Mouse (Mus musculus) monocyte, adult 2 months (primary cell): ENCODE results near the gene Suclg1.
A peak's percentile ranks its signal among the peaks of the same experiment; 100 is the strongest.

Experiments
- DNase-seq, 2 experiments: peaks; one replicate each; pipeline ENCODE4 v3.0.0; 2022; ENCODE audit warnings: low spot score in 2 of 2, low read depth in 1 of 2

Gene Suclg1

GRCm38 (mm10) chr6:73248237-73249048, at the start of gene Suclg1:
Gene Suclg1, plus strand, starts transcription at chr6:73248382.
- peak; percentile 63 to 76 for DNase-seq

DNA sequence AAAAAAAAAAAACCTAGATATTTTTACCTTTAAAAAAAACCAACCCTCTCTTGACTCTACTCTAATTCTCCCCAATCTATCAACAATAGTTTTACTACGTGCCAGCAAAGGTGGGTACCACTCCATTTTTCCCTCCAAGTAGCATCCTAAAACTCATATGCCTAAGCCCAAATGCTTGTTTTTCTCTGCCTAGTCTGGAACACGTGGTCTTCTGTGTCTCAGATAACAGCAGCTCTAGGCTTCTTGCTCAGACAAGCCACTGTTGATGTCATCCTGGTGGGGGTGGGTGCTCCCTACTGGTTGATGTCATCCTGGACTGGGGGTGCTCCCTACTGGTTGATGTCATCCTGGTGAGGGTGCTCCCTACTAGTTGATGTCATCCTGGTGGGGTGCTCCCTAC, 44.5 kb upstream of the Suclg1 start:
- no peak for DNase-seq

- no peak for DNase-seq
These were observed 43.2 kb upstream of the Suclg1 start for GRCm38 (mm10) chr6:73204937-73205336.

- no peak for DNase-seq
These were observed 38.6 kb upstream of the Suclg1 start for GRCm38 (mm10) chr6:73209598-73209997.

GRCm38 (mm10) chr6:73210445-73210972, 37.7 kb upstream of the Suclg1 start:
- DNase-seq: peak; percentile 6 to 30

DNA sequence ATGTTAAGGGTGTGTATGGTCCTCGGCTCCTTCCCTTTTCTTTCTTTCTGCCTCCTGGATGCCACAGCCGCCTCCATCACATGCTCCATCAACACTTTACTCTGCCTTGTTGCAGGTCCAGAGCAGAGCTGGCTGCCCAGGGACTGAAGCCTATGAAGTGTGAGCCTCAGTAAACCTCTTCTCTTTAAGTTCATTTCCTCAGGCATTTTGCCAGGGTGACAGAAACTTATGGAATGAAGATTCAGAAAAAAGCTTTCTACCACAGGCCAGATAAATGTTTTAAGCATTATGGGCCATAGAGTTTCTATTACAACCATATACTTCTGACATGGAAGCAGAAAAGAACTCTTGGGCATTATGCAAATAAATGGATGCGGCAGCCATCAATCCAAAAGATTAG, 37.1 kb upstream of the Suclg1 start:
- DNase-seq: no peak

DNA sequence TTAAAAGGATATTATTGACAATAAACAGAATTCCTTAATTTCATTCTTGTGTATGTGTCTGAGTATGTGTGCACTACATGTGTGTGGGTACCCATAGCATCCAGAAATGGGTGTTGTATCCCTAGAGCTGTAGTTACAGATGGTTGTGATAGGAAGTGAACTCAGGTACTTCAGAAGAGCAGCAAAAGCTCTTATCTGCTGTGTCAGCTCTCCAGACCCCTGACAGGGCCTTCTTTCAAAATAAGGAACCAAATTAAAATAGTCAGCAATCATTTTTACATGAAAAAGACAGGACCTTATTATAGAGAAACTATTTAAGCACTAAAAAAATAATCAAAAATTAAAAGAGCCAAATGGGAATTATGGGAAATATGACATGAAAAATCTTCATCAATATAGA, 36.6 kb upstream of the Suclg1 start:
- DNase-seq: no peak

- peak; percentile 50 for DNase-seq
These were observed 26.8 kb upstream of the Suclg1 start, which contains the start of gene Dnah6 for GRCm38 (mm10) chr6:73221189-73221957. Gene Dnah6, minus strand, starts transcription at chr6:73221651.

GRCm38 (mm10) chr6:73221958-73222735, 26.0 kb upstream of the Suclg1 start:
- no peak for DNase-seq

DNA sequence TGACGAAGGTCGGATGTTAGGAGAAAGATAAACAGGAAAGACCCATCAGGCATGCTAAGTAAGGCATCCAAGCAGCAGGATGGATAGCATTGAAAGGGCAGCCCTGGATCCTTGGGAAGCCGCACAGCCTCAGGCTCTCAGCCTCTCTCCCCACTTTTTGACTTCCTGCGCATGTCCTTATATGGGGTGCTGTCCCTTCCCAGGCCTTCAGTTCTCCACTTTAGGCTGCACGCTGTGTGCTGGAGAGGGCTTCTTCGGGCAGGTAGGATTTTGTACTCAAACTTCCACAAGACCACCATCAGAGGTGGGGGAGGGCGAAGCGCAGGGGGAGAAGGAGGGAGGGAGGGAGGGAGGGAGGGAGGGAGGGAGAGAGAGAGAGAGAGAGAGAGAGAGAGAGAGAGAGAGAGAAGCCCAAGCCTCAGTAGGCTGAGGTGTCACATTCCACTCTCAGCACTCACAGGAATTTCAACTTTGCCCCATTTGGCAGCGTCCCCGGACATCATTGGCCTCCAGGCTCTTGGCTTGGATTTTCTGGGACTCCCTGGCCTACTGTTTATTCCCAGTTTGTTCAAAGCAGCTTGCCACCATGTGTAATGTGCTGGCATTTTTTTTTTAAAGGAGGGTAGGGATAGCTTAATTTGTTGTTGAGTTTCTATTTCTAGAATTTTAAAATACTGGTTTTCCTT, 25.2 kb upstream of the Suclg1 start:
- DNase-seq: no peak

DNA sequence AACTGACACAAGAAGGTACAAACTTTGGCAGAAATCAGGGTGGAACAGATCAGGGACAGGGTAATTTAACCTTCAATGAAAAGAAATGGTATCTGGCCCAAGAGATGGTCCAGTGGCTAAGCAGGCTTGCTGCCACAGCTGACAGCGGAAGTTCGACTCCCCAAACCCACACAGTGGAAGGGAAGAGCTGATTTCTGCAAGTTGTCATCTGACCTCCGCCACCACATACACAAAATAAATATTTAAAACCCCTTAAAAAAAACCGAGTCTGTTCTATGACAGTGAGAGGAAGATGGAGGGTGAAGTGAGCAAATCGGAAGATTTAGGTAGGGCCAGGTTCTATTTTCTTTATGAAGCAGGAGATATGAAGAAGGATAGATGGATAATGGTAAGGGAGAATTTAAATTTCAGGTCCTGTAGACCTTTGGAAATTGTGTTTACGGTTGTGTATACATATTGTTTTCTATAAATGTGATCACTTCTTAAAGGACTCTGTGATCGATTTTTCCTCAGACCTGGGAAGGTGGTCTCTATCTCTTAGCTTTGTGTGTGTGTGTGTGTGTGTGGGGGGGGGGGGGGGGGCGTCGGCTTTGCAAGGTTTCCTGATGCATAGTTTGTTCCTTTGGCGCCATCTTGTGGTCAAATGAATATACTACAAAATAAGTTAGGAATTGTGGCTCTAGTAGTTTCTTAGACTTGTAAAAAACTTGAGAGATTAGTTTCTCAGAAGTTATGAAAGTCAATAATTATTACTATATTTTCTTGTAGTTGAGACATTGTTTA, 20.6 kb upstream of the Suclg1 start:
- DNase-seq: no peak

- no peak for DNase-seq
These were observed 19.8 kb upstream of the Suclg1 start for GRCm38 (mm10) chr6:73228408-73228807.

DNA sequence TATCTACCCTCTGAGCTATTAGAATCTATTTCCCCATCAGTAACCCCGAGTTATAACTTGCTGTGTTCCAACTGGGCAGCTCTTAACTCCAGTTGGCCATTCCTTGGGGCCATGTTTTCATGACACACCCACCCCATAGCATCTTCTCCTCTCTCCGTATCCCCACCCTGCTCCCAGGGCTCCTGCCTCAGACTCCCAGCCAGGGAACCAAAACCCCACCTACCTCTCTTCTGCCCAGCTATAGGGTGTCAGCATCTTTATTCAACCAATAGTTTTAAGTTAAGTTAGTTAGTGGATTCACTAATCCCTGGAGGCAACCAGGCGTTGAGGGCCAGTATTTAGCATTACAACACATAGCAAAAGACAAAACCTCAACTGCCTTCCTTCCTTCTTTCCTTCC, 19.3 kb upstream of the Suclg1 start:
- no peak for DNase-seq

DNA sequence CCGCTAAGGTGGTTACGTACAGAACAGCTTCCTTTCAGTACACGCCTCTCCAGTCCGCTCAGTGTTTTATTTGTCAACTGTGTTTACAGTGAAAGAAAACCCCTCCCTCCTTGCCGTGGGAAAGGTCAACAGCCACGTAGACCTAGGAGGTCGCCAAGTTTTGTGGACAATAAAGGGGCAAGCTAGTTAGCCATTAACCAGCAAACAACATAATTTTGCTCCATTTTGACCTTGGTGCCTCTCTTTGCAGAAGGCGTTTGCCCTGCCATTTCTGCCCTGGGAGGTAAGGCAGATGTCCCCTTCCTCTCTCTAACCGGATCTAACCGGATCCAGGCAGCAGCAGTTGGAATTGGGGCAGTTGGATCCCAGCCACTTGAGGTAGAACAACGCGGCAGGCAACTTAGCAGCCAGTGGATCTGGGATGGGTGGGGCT, 16.0 kb upstream of the Suclg1 start:
- no peak for DNase-seq

GRCm38 (mm10) chr6:73233202-73233726, 14.9 kb upstream of the Suclg1 start:
- DNase-seq: no peak

DNA sequence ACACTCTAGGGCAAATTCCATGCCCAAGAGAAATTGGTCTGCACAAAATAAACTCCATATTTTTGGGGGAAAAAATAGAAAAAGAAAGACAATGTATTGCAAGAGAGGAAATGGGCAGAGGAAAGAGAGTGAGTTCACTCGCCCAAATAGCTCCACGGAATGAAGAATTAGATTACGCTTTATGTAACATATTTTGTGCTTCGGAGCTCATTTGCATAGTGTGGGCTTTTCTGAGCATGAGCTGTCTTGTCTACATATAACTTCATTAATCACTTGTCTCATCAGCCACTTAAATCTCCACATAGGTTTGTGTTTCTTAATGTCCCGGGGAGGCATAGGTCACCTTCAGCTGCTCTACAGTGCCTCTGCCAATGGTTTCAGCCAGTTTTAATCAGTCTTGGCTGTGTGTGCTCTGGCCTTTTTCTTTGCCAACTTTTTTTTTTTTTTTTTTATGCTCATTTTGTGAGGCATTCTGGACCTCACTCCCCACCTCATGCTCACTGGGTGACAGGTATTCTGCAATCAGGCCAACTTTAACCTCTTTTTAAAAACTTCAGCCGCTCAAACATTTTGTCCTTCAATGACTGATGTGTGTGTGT, 13.8 kb upstream of the Suclg1 start:
- DNase-seq: no peak

DNA sequence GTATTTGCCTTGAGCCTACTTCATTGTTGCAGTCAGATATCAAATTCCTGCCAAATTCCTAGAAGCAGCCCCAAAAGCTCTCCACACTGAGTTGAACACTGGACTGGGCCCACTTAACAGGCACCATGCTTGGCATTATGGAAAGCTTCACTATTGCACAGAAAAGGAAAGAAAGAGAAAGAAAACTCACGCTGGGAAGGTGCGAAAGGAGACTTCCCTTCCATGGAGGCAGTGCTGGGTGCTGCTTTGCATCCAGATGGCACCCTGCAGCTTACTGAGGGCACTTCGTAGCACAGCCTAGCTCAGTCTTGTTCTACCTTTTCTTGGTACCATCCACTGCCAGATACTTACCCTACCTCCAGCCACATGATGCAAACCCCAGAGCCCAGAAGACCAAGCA, 12.5 kb upstream of the Suclg1 start:
- no peak for DNase-seq

DNA sequence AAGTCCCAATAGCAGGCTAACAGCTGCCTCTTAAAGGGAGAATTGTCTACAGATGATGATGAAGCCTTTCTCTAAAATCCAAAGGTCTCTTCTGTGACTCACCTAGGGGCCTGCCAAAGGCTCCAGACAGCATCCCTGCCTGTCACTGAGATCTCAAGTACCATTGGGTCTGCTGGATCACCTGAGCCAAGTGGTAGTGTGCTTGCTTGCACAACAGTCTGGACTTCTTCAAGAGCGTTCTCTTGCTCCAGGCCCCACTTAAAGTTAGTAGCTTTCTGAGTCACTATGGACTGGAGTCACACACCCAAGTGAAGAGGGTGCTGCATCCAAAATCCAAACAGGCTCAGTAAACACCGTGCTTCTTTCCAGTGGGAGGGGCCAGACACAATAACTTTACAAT, 1.4 kb upstream of the Suclg1 start:
- DNase-seq: no peak

GRCm38 (mm10) chr6:73247452-73247851, 730 bp upstream of the Suclg1 start:
- peak; percentile 16 to 25 for DNase-seq
